Mouse (Mus musculus) thymus, adult 2 months (tissue): ENCODE data around the gene Gm20521. TPM values are rescaled to one million over a fixed set of nuclear protein-coding genes. Genes with fewer than 3 reads are reported as not detected.
A peak's percentile ranks its signal among the peaks of the same experiment; 100 is the strongest.

ENCODE experiments used
- DNase-seq: peaks from one replicate; pipeline ENCODE4 v3.0.0; 2021
- H3K27ac ChIP-seq: fragments of 200-500 bp; 2 replicates; pipeline ENCODE4 v1.5.1; 2012; ENCODE audit warnings: low read length, control low read depth; ENCODE audit not compliant: control insufficient read depth, insufficient read depth
- H3K27me3 ChIP-seq: fragments of 200-500 bp; 2 replicates; pipeline ENCODE4 v1.6.1; 2012; ENCODE audit warnings: mild to moderate bottlenecking, low read length, moderate library complexity, mixed read lengths; ENCODE audit not compliant: control insufficient read depth, insufficient read depth
- H3K36me3 ChIP-seq: fragments of 200-500 bp; 2 replicates; pipeline ENCODE4 v1.6.1; 2012; ENCODE audit warnings: mild to moderate bottlenecking, low read length, moderate library complexity; ENCODE audit not compliant: control insufficient read depth, insufficient read depth
- H3K4me1 ChIP-seq: fragments of 200-500 bp; replicated peaks from 2 replicates; pipeline ENCODE4 v1.6.1; 2012; ENCODE audit warnings: low read length; ENCODE audit not compliant: control insufficient read depth, insufficient read depth
- H3K4me3 ChIP-seq: fragments of 200-500 bp; 2 replicates; pipeline ENCODE4 v1.5.1; 2012; ENCODE audit warnings: mild to moderate bottlenecking, low read length, control low read depth, moderate library complexity; ENCODE audit not compliant: control insufficient read depth, insufficient read depth
- CTCF ChIP-seq: fragments of 200-500 bp; IDR thresholded peaks from 2 replicates; pipeline ENCODE4 v1.5.1; 2012; ENCODE audit warnings: mild to moderate bottlenecking, control low read depth, low read length, moderate library complexity, borderline replicate concordance; ENCODE audit not compliant: control insufficient read depth, poor library complexity, insufficient read depth; ENCODE audit errors: extremely low read depth
- POLR2A ChIP-seq: fragments of 200-500 bp; IDR thresholded peaks from 2 replicates; pipeline ENCODE4 v1.6.1; 2012; ENCODE audit warnings: mild to moderate bottlenecking, low read length, control low read depth, moderate library complexity; ENCODE audit not compliant: control insufficient read depth, poor library complexity, insufficient read depth; ENCODE audit errors: extremely low read depth
- WGBS: fragments of 180-500 bp; shearing (Covaris S2); methylation state at CpG from one replicate; pipeline ENCODE4 v1.1.7; 2018; 5-methylcytosine and 5-hydroxymethylcytosine counted together
- polyA plus RNA-seq: library from polyadenylated mRNA; depleted of rRNA; stranded (reverse); fragments of >200 nt; gene quantifications from 2 replicates; pipeline ENCODE4 v1.2.3, GENCODE M21; 2012

The Gm20521 gene
- polyA plus RNA-seq, 1 experiment = 1.9 TPM

- WGBS = 97% methylated on average over 4 of the region's 4 CpGs
- H3K4me1 ChIP-seq = no peaks in the 10 kb centered on the region
- no peaks in the 10 kb centered on the region for H3K36me3 ChIP-seq
- H3K27ac ChIP-seq = no peak overlapping the region
- TF ChIP-seq POLR2A (no peak), CTCF (no peak)
- no peaks in the 10 kb centered on the region for H3K27me3 ChIP-seq
- no peak overlapping the region for H3K4me3 ChIP-seq
- DNase-seq = no peak
Observed at GRCm38 (mm10) chr14:54903641-54904040, 20.4 kb downstream of the Gm20521 start.

GRCm38 (mm10) chr14:54908682-54909081 lies 25.4 kb downstream of the Gm20521 start:
- TF ChIP-seq POLR2A (no peak), CTCF (no peak)
- Histone ChIP-seq H3K4me3 (no peak overlapping the region), H3K4me1 (peaks cover 5% of the 10 kb centered on the region; the same call in 1 of the 2 replicates), H3K36me3 (no peaks in the 10 kb centered on the region), H3K27me3 (no peaks in the 10 kb centered on the region), H3K27ac (no peak overlapping the region)
- WGBS = 85% methylated on average over 7 of the region's 7 CpGs
- DNase-seq = no peak

DNA sequence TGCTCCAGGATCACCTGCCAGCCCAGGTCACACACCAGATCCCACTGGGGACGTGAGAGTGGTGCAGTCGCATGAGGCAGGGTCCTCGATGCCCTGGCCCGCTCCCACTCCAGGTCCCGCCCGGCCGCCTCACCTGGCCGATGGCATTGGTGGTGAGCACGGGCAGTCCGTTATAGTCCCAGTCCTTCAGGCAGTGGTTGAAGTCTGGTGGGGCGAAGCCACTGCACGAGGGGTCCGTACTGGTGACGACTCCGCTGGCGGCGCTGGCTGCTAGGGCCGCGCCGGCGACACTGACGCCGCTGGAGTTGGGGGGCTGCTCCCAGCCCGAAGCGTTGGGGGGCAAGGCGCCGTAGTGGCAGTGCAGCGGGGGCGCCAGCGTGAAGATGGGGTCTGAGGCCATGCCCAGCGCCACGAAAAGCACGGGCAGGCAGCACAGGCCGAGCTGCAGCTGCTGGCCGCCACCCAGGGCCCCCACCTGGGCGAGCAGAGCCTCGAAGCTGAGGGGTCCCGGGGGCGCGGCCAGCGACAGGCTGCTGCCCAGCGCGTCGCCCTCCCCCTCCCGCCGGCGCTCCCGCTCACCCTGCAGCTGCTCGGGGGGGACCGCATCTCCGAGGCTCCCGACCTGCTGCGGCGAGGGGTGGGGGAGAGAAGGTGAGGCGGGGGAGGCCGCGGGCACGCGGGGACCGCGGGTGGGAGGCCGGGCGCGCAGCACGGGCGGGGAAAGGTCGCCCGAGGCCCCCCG lies 29.0 kb downstream of the Gm20521 start:
- Histone ChIP-seq H3K27me3 (no peaks in the 10 kb centered on the region), H3K36me3 (no peaks in the 10 kb centered on the region), H3K4me1 (peaks cover 5% of the 10 kb centered on the region; the same call in 1 of the 2 replicates), H3K27ac (no peak overlapping the region), H3K4me3 (peak overlapping the region; percentile 80)
- TF ChIP-seq CTCF = no peak
- no peak for TF ChIP-seq POLR2A
- DNase-seq = no peak
- 14% methylated on average over 58 of the region's 69 CpGs for WGBS

- peak; percentile 52 for DNase-seq
- Histone ChIP-seq H3K4me1 (peaks cover 5% of the 10 kb centered on the region; the same call in 1 of the 2 replicates), H3K27me3 (no peaks in the 10 kb centered on the region), H3K27ac (no peak within 1 kb of the TSS), H3K4me3 (peak within 1 kb of the TSS; percentile 80), H3K36me3 (no peaks in the 10 kb centered on the region)
- WGBS = under 1% methylated on average over 26 of the region's 28 CpGs
- TF ChIP-seq CTCF (no peak), POLR2A (no peak; the same call in 1 of the 2 replicates)
Observed at GRCm38 (mm10) chr14:54912886-54913285, 29.6 kb downstream of the Gm20521 start, which contains the start of gene Slc22a17. Gene Slc22a17, minus strand, starts transcription at chr14:54913132.

- 23% methylated on average over 10 of the region's 10 CpGs for WGBS
- TF ChIP-seq POLR2A (no peak), CTCF (no peak)
- Histone ChIP-seq H3K36me3 (no peaks in the 10 kb centered on the region), H3K4me1 (peaks cover 5% of the 10 kb centered on the region; the same call in 1 of the 2 replicates), H3K27ac (no peak overlapping the region), H3K4me3 (no peak overlapping the region), H3K27me3 (no peaks in the 10 kb centered on the region)
- no peak for DNase-seq
Observed at GRCm38 (mm10) chr14:54913343-54913742, 30.1 kb downstream of the Gm20521 start.

GRCm38 (mm10) chr14:54920076-54920685 lies 36.9 kb downstream of the Gm20521 start:
- 93% methylated on average over 16 of the region's 16 CpGs for WGBS
- TF ChIP-seq POLR2A = no peak
- TF ChIP-seq CTCF = no peak
- Histone ChIP-seq H3K27me3 (no peaks in the 10 kb centered on the region), H3K4me1 (no peaks in the 10 kb centered on the region), H3K36me3 (no peaks in the 10 kb centered on the region), H3K27ac (no peak overlapping the region), H3K4me3 (no peak overlapping the region)
- DNase-seq = no peak
